Mouse (Mus musculus) kidney, adult 2 months (tissue): ENCODE measurements around the gene Prr19.

Experiments
- CTCF ChIP-seq: fragments of 200-500 bp; conservative IDR thresholded peaks from 2 replicates; pipeline ENCODE4 v1.5.1; 2011; ENCODE audit warnings: low read depth, mild to moderate bottlenecking, control low read depth, low read length, moderate library complexity, mixed read lengths; ENCODE audit not compliant: insufficient read depth, insufficient read length
- POLR2A ChIP-seq: fragments of 200-500 bp; IDR thresholded peaks from one replicate; pipeline ENCODE4 v1.6.1; 2011; ENCODE audit warnings: low read depth, low read length, control low read depth

GRCm38 (mm10) chr7:25277405-25277804 lies 23.8 kb upstream of the Prr19 start:
- TF ChIP-seq CTCF (no peak), POLR2A (no peak)
